Mouse (Mus musculus) liver, embryonic 13.5 days (tissue): ENCODE measurements around the gene Upk3b. TPM values are rescaled to one million over a fixed set of nuclear protein-coding genes. Genes with fewer than 3 reads are reported as not detected.
A peak's percentile ranks its signal among the peaks of the same experiment; 100 is the strongest.

ENCODE experiments used
- ATAC-seq: fragments of 200-750 bp; cut with Nextera tagmentation; 2 replicates; pipeline ENCODE4 v1.8.0; 2017; ENCODE audit warnings: low read depth, mild to moderate bottlenecking, moderate number of reproducible peaks, moderate library complexity
- DNase-seq: peaks from one replicate; pipeline ENCODE4 v3.0.0; 2022
- H3K27ac ChIP-seq: fragments of 300-500 bp; sonication (generic); 2 replicates; pipeline ENCODE4 v1.5.1; 2015; ENCODE audit warnings: moderate library complexity, mild to moderate bottlenecking, inconsistent platforms
- H3K27me3 ChIP-seq: fragments of 300-500 bp; sonication (generic); 2 replicates; pipeline ENCODE4 v1.6.1; 2015; ENCODE audit warnings: mild to moderate bottlenecking, inconsistent platforms
- H3K36me3 ChIP-seq: fragments of 300-500 bp; sonication (generic); 2 replicates; pipeline ENCODE4 v1.6.1; 2015; ENCODE audit warnings: mild to moderate bottlenecking, inconsistent platforms
- H3K4me1 ChIP-seq: fragments of 300-500 bp; sonication (generic); replicated peaks from 2 replicates; pipeline ENCODE4 v1.6.1; 2015; ENCODE audit warnings: inconsistent platforms
- H3K4me2 ChIP-seq: fragments of 300-500 bp; sonication (generic); 2 replicates; pipeline ENCODE4 v1.6.1; 2015; ENCODE audit warnings: inconsistent platforms, mild to moderate bottlenecking, moderate library complexity
- H3K4me3 ChIP-seq: fragments of 300-500 bp; sonication (generic); replicated peaks from 2 replicates; pipeline ENCODE4 v1.5.1; 2015; ENCODE audit warnings: mild to moderate bottlenecking, inconsistent platforms
- H3K9ac ChIP-seq: fragments of 300-500 bp; sonication (generic); 2 replicates; pipeline ENCODE4 v1.6.1; 2015; ENCODE audit warnings: mild to moderate bottlenecking, inconsistent platforms
- H3K9me3 ChIP-seq: fragments of 300-500 bp; sonication (generic); replicated peaks from 2 replicates; pipeline ENCODE4 v1.6.1; 2016; ENCODE audit warnings: inconsistent platforms
- WGBS: fragments of 180-500 bp; shearing (Covaris S2); methylation state at CpG from one replicate; pipeline ENCODE4 v1.1.7; 2015; ENCODE audit not compliant: insufficient replicate concordance; 5-methylcytosine and 5-hydroxymethylcytosine counted together
- polyA plus RNA-seq: library from polyadenylated mRNA; unstranded; fragments of >200 nt; fragmentation: Nextera tagmentation; extraction: Ambion mirVana; gene quantifications from 2 replicates; pipeline ENCODE4 v1.2.1, GENCODE M21; 2015

Gene Upk3b
- polyA plus RNA-seq, result 3.4 and 3.8 TPM in 2 replicates

DNA sequence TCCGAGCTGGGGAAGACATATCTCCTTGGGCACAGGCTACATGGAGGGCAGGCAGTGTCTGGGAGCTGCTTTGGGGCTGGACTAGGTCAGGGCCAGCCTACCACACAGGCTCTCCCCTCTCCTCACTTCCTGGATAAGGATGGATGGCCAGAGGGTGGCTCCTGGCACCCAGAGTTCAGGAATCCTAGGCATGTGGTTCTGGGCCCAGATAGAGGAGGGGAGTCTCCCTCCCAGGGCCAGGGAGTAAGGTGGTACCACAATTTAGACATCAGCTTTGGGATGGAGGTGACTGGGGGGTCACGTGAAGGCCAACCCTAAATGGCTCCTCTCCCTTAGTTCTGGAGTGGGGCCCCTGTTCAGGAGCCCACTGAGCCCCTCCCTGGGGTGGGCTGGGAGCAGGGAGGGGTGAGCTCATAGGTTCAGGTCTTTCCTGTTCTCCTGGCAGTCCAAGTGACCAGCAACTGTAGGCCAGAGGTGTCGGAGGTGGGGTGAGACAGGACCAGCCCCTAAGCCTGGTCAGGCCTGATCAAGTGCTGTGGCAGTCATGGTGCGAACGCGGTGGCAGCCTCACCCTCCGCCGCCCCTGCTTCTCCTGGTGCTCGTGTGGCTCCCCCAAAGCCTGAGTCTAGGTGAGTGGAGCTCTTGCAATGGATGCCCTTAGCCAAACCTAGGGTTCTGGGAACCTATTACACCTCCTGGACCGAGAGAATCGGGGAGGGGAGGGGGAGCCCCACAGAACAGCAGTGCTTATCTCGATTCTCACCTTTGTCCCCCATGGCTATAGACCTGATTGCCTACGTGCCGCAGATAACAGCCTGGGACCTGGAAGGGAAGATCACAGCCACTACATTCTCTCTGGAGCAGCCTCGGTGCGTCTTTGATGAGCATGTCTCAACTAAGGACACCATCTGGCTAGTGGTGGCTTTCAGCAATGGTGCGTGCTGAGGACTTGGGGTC lies at the start of gene Upk3b:
Gene Upk3b (plus strand): TSS at position 239 of the 957 bp plus-strand sequence.
- 0 out of 2 replicates have a peak, but pooled peaks cover 4% of the 10 kb centered on the region for H3K27me3 ChIP-seq
- H3K36me3 ChIP-seq, result no peaks in the 10 kb centered on the region
- H3K4me1 ChIP-seq, result peaks cover 26% of the 10 kb centered on the region
- WGBS, result 39% methylated on average over 17 of the region's 17 CpGs
- no peak within 1 kb of the TSS for H3K4me2 ChIP-seq
- H3K9ac ChIP-seq, result no peak within 1 kb of the TSS
- no peaks in the 10 kb centered on the region for H3K9me3 ChIP-seq
- ATAC-seq (no peak), DNase-seq (no peak)
- no peak within 1 kb of the TSS for H3K27ac ChIP-seq
- H3K4me3 ChIP-seq, result no peak within 1 kb of the TSS

DNA sequence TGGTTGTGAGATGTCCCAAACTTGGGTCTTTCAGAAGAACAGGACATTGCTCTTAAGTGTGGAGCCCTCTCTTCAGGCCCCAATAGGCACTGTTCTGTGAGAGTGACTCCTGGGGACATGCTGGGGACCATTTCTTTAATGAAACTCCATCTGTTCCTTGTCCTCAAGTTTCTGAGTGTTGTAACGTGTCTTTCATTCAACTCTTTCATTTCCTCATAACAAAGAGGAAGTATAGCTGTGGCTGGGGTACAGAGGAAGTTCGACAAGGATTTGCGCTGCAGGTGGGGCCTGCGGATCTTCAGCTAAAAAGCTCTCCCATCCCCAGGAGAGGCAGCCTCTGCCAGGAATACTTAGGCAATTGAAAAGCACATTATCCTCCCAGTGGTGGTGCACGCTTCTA lies 47.7 kb upstream of the Upk3b start:
- peaks cover 6% of the 10 kb centered on the region for H3K4me1 ChIP-seq
- 29% methylated on average over 5 of the region's 5 CpGs for WGBS
- no peak for ATAC-seq

DNA sequence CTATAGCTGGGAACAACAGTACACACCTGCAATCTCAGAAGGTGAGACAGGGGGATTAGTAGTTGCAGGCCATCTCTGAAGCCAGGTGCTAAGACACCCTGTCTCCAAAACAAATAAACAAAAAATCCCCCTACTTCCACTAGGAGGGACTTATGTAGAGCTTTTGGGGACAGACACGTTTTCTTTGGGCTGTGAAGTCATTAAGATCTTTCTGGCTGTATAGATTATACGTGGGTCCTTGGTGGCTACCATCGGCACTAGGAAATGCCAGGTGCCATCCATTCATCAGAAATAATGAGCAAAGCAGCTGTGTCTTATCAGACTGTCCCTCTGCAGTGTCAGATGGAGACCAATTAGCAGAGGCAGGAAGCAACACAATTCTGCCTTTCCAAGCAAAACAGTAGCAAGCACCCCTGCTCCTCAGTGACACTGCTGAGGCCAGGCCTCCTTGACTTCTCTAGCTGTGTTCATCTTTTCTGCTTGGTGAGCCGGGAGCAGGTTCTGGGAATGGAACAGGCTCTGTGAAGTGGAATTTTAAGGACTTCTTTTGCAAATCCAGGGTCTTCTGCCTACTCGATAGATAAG lies 44.8 kb upstream of the Upk3b start:
- H3K36me3 ChIP-seq, result peaks cover 16% of the 10 kb centered on the region
- no peaks in the 10 kb centered on the region for H3K27me3 ChIP-seq
- no peaks in the 10 kb centered on the region for H3K9me3 ChIP-seq
- WGBS, result 52% methylated on average over 5 of the region's 5 CpGs
- DNase-seq (no peak), ATAC-seq (no peak)
- H3K4me2 ChIP-seq, result no peak overlapping the region
- no peak overlapping the region for H3K9ac ChIP-seq
- no peak overlapping the region for H3K27ac ChIP-seq
- peaks cover 12% of the 10 kb centered on the region for H3K4me1 ChIP-seq
- no peak overlapping the region for H3K4me3 ChIP-seq

More for the DNA sequence above, 47.7 kb upstream of the Upk3b start:
- H3K9ac ChIP-seq, result no peak overlapping the region
- no peak for DNase-seq
- H3K4me3 ChIP-seq, result no peak overlapping the region
- no peaks in the 10 kb centered on the region for H3K36me3 ChIP-seq
- H3K4me2 ChIP-seq, result no peak overlapping the region
- no peaks in the 10 kb centered on the region for H3K27me3 ChIP-seq
- H3K27ac ChIP-seq, result no peak overlapping the region
- no peaks in the 10 kb centered on the region for H3K9me3 ChIP-seq

DNA sequence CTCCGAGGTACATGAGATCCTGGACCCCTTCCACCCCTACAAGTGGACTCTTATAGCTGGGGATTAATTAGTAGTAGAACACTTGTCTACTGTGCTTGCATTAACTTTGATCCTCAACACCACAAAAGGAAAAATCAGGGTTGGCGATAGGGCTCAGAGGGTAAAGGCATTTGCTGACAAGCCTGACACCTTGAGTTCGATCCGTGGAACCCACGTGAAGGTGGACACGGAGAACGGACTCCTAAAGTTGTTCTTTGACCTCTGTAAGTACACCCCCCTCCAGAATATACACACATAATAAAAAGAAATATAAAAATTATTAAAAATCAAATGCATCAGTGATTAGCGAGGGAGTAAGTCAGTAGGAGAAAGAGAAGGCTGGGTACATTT lies 44.0 kb upstream of the Upk3b start:
- H3K36me3 ChIP-seq, result peaks cover 24% of the 10 kb centered on the region
- DNase-seq, result no peak
- ATAC-seq, result no peak
- H3K4me3 ChIP-seq, result peak overlapping the region; percentile 75; the same call in 1 of the 2 replicates
- no peaks in the 10 kb centered on the region for H3K9me3 ChIP-seq
- WGBS, result 66% methylated on average over 8 of the region's 8 CpGs
- H3K9ac ChIP-seq, result no peak overlapping the region
- no peak overlapping the region for H3K27ac ChIP-seq
- no peaks in the 10 kb centered on the region for H3K27me3 ChIP-seq
- H3K4me2 ChIP-seq, result no peak overlapping the region; the same call in 1 of the 2 replicates
- H3K4me1 ChIP-seq, result peaks cover 12% of the 10 kb centered on the region

DNA sequence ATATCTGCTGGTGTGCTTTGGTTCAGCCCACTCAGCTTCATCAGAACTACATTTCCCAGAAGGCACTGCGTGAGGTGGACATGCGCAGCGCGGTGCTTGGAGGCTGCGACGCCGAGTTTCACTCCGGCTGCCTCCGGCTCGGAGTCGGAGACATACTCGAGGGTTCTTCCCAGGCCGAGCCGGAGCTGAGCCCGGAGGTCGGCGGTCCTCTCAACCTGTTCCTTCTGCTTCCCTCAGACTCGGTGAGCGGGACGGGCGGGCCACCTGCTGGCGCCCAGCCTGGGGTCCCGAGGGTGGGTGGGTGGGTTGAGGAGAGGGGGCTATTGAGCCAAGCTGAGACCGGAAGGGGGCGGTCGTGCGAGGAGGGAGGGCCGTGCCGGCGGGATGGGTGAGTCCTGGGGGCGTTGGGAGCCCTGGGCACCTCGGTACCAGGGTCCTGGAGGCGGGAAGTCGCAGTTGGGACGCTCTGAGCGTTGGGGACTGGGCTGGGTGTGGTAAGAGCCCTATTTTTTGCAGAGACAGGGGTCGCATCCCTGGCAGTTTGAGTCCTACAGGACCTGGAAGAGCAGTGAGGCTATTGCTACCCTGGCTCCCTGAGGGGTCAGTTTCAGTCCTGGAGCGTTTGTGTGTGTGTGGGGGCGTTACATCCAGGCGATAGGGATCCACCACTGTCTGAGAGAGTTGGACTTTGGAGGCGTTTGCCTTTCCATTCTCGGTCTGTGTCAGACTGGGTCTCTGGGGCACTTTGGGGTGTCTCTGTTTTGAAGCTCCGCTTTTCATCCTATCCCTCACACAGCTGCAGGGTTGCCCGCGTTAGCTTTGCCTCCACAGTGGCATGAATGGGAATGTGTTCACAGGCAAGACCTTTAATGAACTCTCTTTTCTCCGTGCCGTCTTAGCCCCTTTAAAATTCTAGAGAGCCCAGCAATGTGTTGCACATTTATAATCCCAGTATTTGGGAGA lies 43.3 kb upstream of the Upk3b start, which contains the start of gene Dtx2:
Gene Dtx2 (plus strand): TSS at position 76 of the 963 bp plus-strand sequence.
- 3% methylated on average over 47 of the region's 47 CpGs for WGBS

DNA sequence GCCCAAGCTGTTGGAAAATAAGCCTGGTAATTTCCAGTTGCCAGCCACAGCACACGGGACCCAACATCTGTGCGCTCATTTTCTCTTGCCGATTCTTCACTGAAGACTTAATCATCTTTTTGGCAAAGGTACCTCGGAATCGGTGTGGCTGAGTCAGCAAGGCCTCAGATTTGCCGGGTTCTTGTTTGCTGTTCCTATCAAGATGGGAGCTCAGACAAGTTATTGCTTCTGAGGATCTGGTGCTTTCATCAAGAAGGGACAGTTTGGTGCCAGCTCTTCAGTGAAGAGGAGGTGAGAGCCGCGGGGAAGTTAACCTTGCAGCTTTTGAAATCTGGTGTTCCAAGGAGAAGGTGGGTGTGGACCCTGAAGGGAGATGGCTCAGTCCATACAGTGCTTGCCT lies 42.1 kb upstream of the Upk3b start:
- H3K4me1 ChIP-seq, result peaks cover 12% of the 10 kb centered on the region
- peak overlapping the region; percentile 93; the same call in 1 of the 2 replicates for H3K4me2 ChIP-seq
- H3K27ac ChIP-seq, result no peak overlapping the region
- ATAC-seq, result no peak
- no peak for DNase-seq
- H3K27me3 ChIP-seq, result no peaks in the 10 kb centered on the region
- 87% methylated on average over 8 of the region's 8 CpGs for WGBS
- H3K36me3 ChIP-seq, result peaks cover 30% of the 10 kb centered on the region
- H3K9me3 ChIP-seq, result no peaks in the 10 kb centered on the region
- H3K4me3 ChIP-seq, result 0 out of 2 replicates have a peak overlapping the region, but pooled peaks have one; percentile 75
- H3K9ac ChIP-seq, result peak overlapping the region; percentile 27; the same call in 1 of the 2 replicates

More for the DNA sequence above, 43.3 kb upstream of the Upk3b start, which contains the start of gene Dtx2:
- peak within 1 kb of the TSS; percentile 93 for H3K4me2 ChIP-seq
- H3K9me3 ChIP-seq, result no peaks in the 10 kb centered on the region
- peak within 1 kb of the TSS; percentile 75 for H3K4me3 ChIP-seq
- ATAC-seq (peak; percentile 88), DNase-seq (peak; percentile 82)
- peaks cover 30% of the 10 kb centered on the region for H3K36me3 ChIP-seq
- peak within 1 kb of the TSS; percentile 75 for H3K27ac ChIP-seq
- no peaks in the 10 kb centered on the region for H3K27me3 ChIP-seq
- H3K4me1 ChIP-seq, result peaks cover 12% of the 10 kb centered on the region
- H3K9ac ChIP-seq, result peak within 1 kb of the TSS; percentile 86

DNA sequence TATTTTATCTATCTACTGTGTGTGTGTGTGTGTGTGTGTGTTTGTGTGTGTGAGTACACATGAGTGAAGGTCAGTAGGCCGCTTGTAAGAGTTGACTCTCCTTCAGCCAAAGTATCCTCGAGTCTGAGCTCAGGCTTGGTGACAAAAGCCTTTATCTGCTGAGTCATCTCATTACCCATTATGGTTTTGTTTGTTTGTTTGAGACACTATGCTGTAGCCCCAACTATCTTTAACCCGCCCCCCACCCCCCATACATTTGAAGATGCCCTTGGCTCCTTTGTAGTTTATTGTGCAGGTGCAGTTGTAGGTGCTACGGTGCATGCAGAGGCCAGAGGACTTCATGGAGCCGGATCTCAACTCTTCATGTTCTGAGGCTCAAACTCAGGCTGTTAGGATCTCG lies 37.1 kb upstream of the Upk3b start:
- Histone ChIP-seq H3K36me3 (peaks cover 34% of the 10 kb centered on the region), H3K9me3 (no peaks in the 10 kb centered on the region), H3K27ac (no peak overlapping the region), H3K4me1 (peaks cover 7% of the 10 kb centered on the region; the same call in 1 of the 2 replicates), H3K4me3 (no peak overlapping the region), H3K9ac (no peak overlapping the region), H3K27me3 (no peaks in the 10 kb centered on the region), H3K4me2 (no peak overlapping the region)
- no peak for ATAC-seq
- no peak for DNase-seq
- 77% methylated on average over 6 of the region's 6 CpGs for WGBS

DNA sequence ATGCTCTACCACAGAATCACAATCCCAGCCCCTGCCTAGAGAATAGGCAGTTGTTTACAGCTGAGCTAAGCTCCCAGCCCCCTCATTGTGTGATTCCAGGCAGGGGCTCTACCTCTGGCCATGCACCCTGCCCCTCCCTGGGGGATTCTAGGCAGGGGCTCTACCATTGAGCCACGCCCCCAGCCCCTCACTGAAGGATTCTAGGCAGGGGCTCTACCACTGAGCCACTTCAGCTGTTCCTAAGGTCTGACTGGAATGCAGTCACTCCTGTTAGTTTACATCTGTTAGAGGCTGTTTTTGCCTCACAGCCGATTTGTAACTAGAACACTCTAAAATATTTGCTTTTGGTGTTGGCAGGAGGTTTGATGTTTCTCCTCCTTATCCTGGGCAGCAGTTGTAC lies 36.0 kb upstream of the Upk3b start:
- Histone ChIP-seq H3K4me1 (peaks cover 6% of the 10 kb centered on the region; the same call in 1 of the 2 replicates), H3K36me3 (peaks cover 28% of the 10 kb centered on the region), H3K9ac (no peak overlapping the region), H3K4me2 (no peak overlapping the region), H3K27me3 (no peaks in the 10 kb centered on the region), H3K27ac (no peak overlapping the region), H3K4me3 (no peak overlapping the region), H3K9me3 (no peaks in the 10 kb centered on the region)
- no peak for ATAC-seq
- 48% methylated on average over 2 of the region's 2 CpGs for WGBS
- no peak for DNase-seq

DNA sequence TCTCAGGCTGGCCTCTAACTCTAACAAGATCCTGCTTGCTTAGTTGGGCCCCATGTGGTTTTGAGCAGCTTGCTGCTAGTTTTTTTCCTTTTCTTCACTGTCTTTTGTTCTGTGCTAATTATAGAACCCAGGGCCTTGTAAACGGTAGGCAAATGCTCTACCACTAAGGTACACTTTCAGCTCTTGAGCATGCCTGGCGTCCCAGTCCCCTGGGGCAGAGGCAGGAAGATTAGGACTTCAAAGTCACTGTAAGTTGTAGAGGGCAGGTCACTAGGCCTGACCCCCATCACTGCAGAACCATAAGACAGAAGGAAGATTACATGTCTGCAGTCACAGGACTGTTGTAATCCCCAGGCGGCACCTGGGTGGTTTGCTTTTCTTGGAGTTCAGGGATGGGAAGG lies 35.5 kb upstream of the Upk3b start:
- no peaks in the 10 kb centered on the region for H3K27me3 ChIP-seq
- H3K9ac ChIP-seq, result no peak overlapping the region
- peaks cover 6% of the 10 kb centered on the region; the same call in 1 of the 2 replicates for H3K4me1 ChIP-seq
- H3K36me3 ChIP-seq, result peaks cover 26% of the 10 kb centered on the region
- DNase-seq (no peak), ATAC-seq (no peak)
- no peak overlapping the region for H3K4me2 ChIP-seq
- H3K9me3 ChIP-seq, result no peaks in the 10 kb centered on the region
- 38% methylated on average over 3 of the region's 3 CpGs for WGBS
- no peak overlapping the region for H3K27ac ChIP-seq
- no peak overlapping the region for H3K4me3 ChIP-seq

DNA sequence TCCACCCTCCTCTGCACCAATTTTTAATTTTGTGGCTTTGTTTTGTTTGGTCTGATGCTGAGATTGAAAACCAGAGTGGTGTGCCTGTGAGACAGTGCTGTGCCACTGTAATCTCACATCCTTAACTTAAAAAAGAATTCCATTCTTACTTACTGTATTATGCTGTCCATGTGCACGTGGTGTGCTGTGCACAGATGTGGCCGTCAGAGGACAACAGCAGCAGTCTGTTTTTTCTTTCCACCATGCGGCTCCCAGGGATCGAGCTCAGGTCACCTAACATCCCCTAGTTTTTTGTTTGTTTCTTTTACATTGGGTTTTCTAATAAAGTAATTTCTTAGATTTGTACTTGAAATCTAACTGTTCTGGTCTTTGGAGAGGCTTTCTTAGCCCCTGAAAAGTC lies 33.8 kb upstream of the Upk3b start:
- Histone ChIP-seq H3K9me3 (no peaks in the 10 kb centered on the region), H3K9ac (no peak overlapping the region), H3K27ac (no peak overlapping the region), H3K4me1 (peaks cover 6% of the 10 kb centered on the region; the same call in 1 of the 2 replicates), H3K4me2 (no peak overlapping the region), H3K36me3 (peaks cover 9% of the 10 kb centered on the region), H3K27me3 (no peaks in the 10 kb centered on the region), H3K4me3 (no peak overlapping the region)
- WGBS, result 70% methylated on average over 4 of the region's 4 CpGs
- DNase-seq (no peak), ATAC-seq (no peak)
